Mouse (Mus musculus): ENCODE results near the gene Insig2.

Gene Insig2

GRCm38 (mm10) chr1:121326591-121327343, 5.6 kb downstream of the Insig2 start:
- peak; percentile 6 for DNase-seq

GRCm38 (mm10) chr1:121323501-121323900, 8.9 kb downstream of the Insig2 start:
- DNase-seq = no peak

- DNase-seq = no peak
Observed at GRCm38 (mm10) chr1:121314766-121315428, 17.5 kb downstream of the Insig2 start.

- no peak for DNase-seq
Observed at GRCm38 (mm10) chr1:121313181-121313580, 19.2 kb downstream of the Insig2 start.

- DNase-seq = no peak
Observed at GRCm38 (mm10) chr1:121312326-121312725, 20.1 kb downstream of the Insig2 start.

GRCm38 (mm10) chr1:121296717-121297255, 35.6 kb downstream of the Insig2 start:
- DNase-seq = no peak

GRCm38 (mm10) chr1:121293571-121293970, 38.8 kb downstream of the Insig2 start:
- DNase-seq = no peak

- peak; percentile 28 for DNase-seq
Observed at GRCm38 (mm10) chr1:121290841-121291240, 41.5 kb downstream of the Insig2 start.

- DNase-seq = peak; percentile 70
Observed at GRCm38 (mm10) chr1:121290340-121290739, 42.0 kb downstream of the Insig2 start.

- no peak for DNase-seq
Observed at GRCm38 (mm10) chr1:121284197-121284596, 48.2 kb downstream of the Insig2 start.

GRCm38 (mm10) chr1:121280501-121280900, 51.9 kb downstream of the Insig2 start:
- no peak for DNase-seq

GRCm38 (mm10) chr1:121278370-121278769, 54.0 kb downstream of the Insig2 start:
- DNase-seq = no peak

- DNase-seq = no peak
Observed at GRCm38 (mm10) chr1:121277466-121277865, 54.9 kb downstream of the Insig2 start.

GRCm38 (mm10) chr1:121275961-121276506, 56.4 kb downstream of the Insig2 start:
- DNase-seq = no peak

- no peak for DNase-seq
Observed at GRCm38 (mm10) chr1:121260171-121260741, 72.1 kb downstream of the Insig2 start.
